Mouse (Mus musculus): Measurements from ENCODE around the gene Enthd1. TPM values are rescaled to one million over a fixed set of nuclear protein-coding genes. Genes with fewer than 3 reads are reported as not detected.

Enthd1 gene
- polyA plus RNA-seq, 1 experiment: not detected

- Histone ChIP-seq H3K27me3 (ENCODE audit: control insufficient read depth) (no peaks in the 10 kb centered on the region), H3K36me3 (ENCODE audit: control insufficient read depth) (no peaks in the 10 kb centered on the region), H3K4me3 (replicated peaks) (no peak overlapping the region), H3K9me3 (ENCODE audit: control insufficient read depth, low read length) (no peaks in the 10 kb centered on the region; the same call in 1 of the 2 replicates), H3K4me1 (ENCODE audit: control insufficient read depth) (no peaks in the 10 kb centered on the region)
- no peak for TF ChIP-seq TAL1 (IDR thresholded peaks at IDR 0.05; ENCODE audit: low read length)
- no peak for TF ChIP-seq GATA1 (IDR thresholded peaks at IDR 0.05; ENCODE audit: low read length)
Observed at GRCm38 (mm10) chr15:80452425-80452824, 112.5 kb downstream of the Enthd1 start.

- Histone ChIP-seq H3K4me3 (replicated peaks) (no peak overlapping the region), H3K27me3 (ENCODE audit: control insufficient read depth) (no peaks in the 10 kb centered on the region), H3K9me3 (ENCODE audit: control insufficient read depth, low read length) (no peaks in the 10 kb centered on the region; the same call in 1 of the 2 replicates), H3K4me1 (ENCODE audit: control insufficient read depth) (no peaks in the 10 kb centered on the region), H3K36me3 (ENCODE audit: control insufficient read depth) (no peaks in the 10 kb centered on the region)
- TF ChIP-seq TAL1 (IDR thresholded peaks at IDR 0.05; ENCODE audit: low read length) (no peak), GATA1 (IDR thresholded peaks at IDR 0.05; ENCODE audit: low read length) (no peak)
Observed at GRCm38 (mm10) chr15:80445956-80446687, 118.8 kb downstream of the Enthd1 start.

- no peaks in the 10 kb centered on the region for H3K27me3 ChIP-seq (ENCODE audit: control insufficient read depth)
- H3K4me1 ChIP-seq (ENCODE audit: control insufficient read depth): no peaks in the 10 kb centered on the region
- H3K4me3 ChIP-seq (replicated peaks): no peak overlapping the region
- no peaks in the 10 kb centered on the region for H3K36me3 ChIP-seq (ENCODE audit: control insufficient read depth)
- no peaks in the 10 kb centered on the region for H3K9me3 ChIP-seq (ENCODE audit: control insufficient read depth, low read length)
- TF ChIP-seq TAL1 (IDR thresholded peaks at IDR 0.05; ENCODE audit: low read length) (no peak), GATA1 (IDR thresholded peaks at IDR 0.05; ENCODE audit: low read length) (no peak)
Observed at GRCm38 (mm10) chr15:80440195-80440594, 124.8 kb downstream of the Enthd1 start.

DNA sequence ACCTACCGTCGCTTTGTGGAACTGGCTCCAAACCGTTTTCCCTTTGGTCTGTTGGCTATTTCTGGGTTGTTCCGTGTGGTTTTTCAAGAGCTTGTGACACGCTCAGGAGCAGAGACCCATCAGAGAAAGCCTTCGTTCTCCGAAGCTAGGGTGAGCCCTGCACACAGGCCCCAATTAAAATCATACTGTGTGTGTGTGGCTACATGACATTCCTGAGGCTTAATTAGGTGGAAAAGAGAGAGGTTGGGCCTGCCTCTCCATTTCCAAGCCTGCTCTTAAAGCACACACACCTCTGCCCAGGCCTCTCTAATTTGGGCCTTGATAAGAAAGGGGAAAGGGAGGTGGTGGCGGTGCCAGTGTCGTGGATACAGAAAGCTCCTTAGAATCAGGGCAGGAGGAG, 126.5 kb downstream of the Enthd1 start:
- Histone ChIP-seq H3K9me3 (ENCODE audit: control insufficient read depth, low read length) (no peaks in the 10 kb centered on the region), H3K36me3 (ENCODE audit: control insufficient read depth) (no peaks in the 10 kb centered on the region), H3K4me1 (ENCODE audit: control insufficient read depth) (no peaks in the 10 kb centered on the region), H3K4me3 (replicated peaks) (no peak overlapping the region), H3K27me3 (ENCODE audit: control insufficient read depth) (no peaks in the 10 kb centered on the region)
- TF ChIP-seq TAL1 (IDR thresholded peaks at IDR 0.05; ENCODE audit: low read length) (no peak), GATA1 (IDR thresholded peaks at IDR 0.05; ENCODE audit: low read length) (no peak)

GRCm38 (mm10) chr15:80437996-80438395, 127.0 kb downstream of the Enthd1 start:
- Histone ChIP-seq H3K4me3 (replicated peaks) (no peak overlapping the region), H3K36me3 (ENCODE audit: control insufficient read depth) (no peaks in the 10 kb centered on the region), H3K4me1 (ENCODE audit: control insufficient read depth) (no peaks in the 10 kb centered on the region), H3K9me3 (ENCODE audit: control insufficient read depth, low read length) (no peaks in the 10 kb centered on the region), H3K27me3 (ENCODE audit: control insufficient read depth) (no peaks in the 10 kb centered on the region)
- TF ChIP-seq GATA1 (IDR thresholded peaks at IDR 0.05; ENCODE audit: low read length) (no peak), TAL1 (IDR thresholded peaks at IDR 0.05; ENCODE audit: low read length) (no peak)

GRCm38 (mm10) chr15:80436961-80437360, 128.0 kb downstream of the Enthd1 start:
- H3K36me3 ChIP-seq (ENCODE audit: control insufficient read depth): no peaks in the 10 kb centered on the region
- H3K9me3 ChIP-seq (ENCODE audit: control insufficient read depth, low read length): no peaks in the 10 kb centered on the region
- H3K27me3 ChIP-seq (ENCODE audit: control insufficient read depth): no peaks in the 10 kb centered on the region
- H3K4me3 ChIP-seq (replicated peaks): no peak overlapping the region
- TF ChIP-seq TAL1 (IDR thresholded peaks at IDR 0.05; ENCODE audit: low read length) (no peak), GATA1 (IDR thresholded peaks at IDR 0.05; ENCODE audit: low read length) (no peak)
- H3K4me1 ChIP-seq (ENCODE audit: control insufficient read depth): no peaks in the 10 kb centered on the region

DNA sequence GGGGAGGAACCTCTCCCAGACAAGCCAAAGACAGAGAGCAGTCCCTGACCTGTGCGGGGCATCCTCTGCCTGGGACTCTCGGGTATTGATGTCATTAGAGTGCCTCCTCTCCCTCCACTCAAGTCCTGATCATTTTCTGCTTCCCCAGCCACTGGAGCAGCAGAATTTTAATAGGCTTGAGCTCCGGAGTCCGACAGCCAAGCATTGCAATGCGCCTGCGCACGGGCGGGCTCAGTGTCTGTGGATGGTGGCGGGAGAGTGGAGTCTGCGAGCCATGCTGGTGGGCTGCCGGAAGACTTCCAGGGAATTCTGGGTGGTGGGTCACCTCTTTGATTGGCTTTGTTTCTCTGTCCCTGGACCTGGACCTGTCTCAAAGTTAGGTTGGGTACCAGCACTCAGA, 134.6 kb downstream of the Enthd1 start:
- no peak overlapping the region for H3K4me3 ChIP-seq (replicated peaks)
- no peaks in the 10 kb centered on the region for H3K4me1 ChIP-seq (ENCODE audit: control insufficient read depth)
- H3K9me3 ChIP-seq (ENCODE audit: control insufficient read depth, low read length): no peaks in the 10 kb centered on the region
- H3K36me3 ChIP-seq (ENCODE audit: control insufficient read depth): no peaks in the 10 kb centered on the region
- TF ChIP-seq TAL1 (IDR thresholded peaks at IDR 0.05; ENCODE audit: low read length) (no peak), GATA1 (IDR thresholded peaks at IDR 0.05; ENCODE audit: low read length) (no peak)
- H3K27me3 ChIP-seq (ENCODE audit: control insufficient read depth): no peaks in the 10 kb centered on the region

DNA sequence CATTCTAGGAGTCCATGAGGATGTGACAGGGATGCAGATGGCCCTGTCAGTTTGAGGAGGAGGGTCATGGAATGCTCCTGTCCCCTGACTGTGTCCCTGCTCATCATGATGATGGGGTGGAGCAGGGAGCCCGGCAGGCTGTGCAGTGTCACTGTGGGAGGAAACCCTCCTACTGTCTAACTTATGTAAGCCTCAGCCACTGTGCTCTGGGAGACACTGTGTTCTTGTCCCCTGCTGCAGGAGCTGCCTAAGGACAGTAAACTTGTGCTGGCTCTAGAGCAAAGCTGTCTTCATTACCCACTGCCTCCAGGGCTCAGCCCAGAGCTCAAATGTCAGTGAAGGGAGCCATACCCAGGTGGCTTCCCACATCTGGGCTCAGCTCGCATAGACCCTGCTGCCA, 146.8 kb downstream of the Enthd1 start:
- Histone ChIP-seq H3K27me3 (ENCODE audit: control insufficient read depth) (no peaks in the 10 kb centered on the region), H3K4me1 (ENCODE audit: control insufficient read depth) (no peaks in the 10 kb centered on the region), H3K4me3 (replicated peaks) (no peak overlapping the region), H3K36me3 (ENCODE audit: control insufficient read depth) (no peaks in the 10 kb centered on the region), H3K9me3 (ENCODE audit: control insufficient read depth, low read length) (no peaks in the 10 kb centered on the region)
- TF ChIP-seq TAL1 (IDR thresholded peaks at IDR 0.05; ENCODE audit: low read length) (no peak), GATA1 (IDR thresholded peaks at IDR 0.05; ENCODE audit: low read length) (no peak)

GRCm38 (mm10) chr15:80417066-80417465, 147.9 kb downstream of the Enthd1 start:
- Histone ChIP-seq H3K27me3 (ENCODE audit: control insufficient read depth) (no peaks in the 10 kb centered on the region), H3K36me3 (ENCODE audit: control insufficient read depth) (no peaks in the 10 kb centered on the region)
- no peak for TF ChIP-seq TAL1 (IDR thresholded peaks at IDR 0.05; ENCODE audit: low read length)
- TF ChIP-seq GATA1 (IDR thresholded peaks at IDR 0.05; ENCODE audit: low read length): no peak

GRCm38 (mm10) chr15:80415132-80415531, 149.8 kb downstream of the Enthd1 start:
- Histone ChIP-seq H3K4me3 (replicated peaks) (no peak overlapping the region), H3K27me3 (ENCODE audit: control insufficient read depth) (no peaks in the 10 kb centered on the region)

More at GRCm38 (mm10) chr15:80417066-80417465, 147.9 kb downstream of the Enthd1 start:
- H3K4me1 ChIP-seq (ENCODE audit: control insufficient read depth): no peaks in the 10 kb centered on the region
- H3K9me3 ChIP-seq (ENCODE audit: control insufficient read depth, low read length): no peaks in the 10 kb centered on the region
- H3K4me3 ChIP-seq (replicated peaks): no peak overlapping the region

More at GRCm38 (mm10) chr15:80415132-80415531, 149.8 kb downstream of the Enthd1 start:
- Histone ChIP-seq H3K9me3 (ENCODE audit: control insufficient read depth, low read length) (no peaks in the 10 kb centered on the region), H3K4me1 (ENCODE audit: control insufficient read depth) (no peaks in the 10 kb centered on the region), H3K36me3 (ENCODE audit: control insufficient read depth) (no peaks in the 10 kb centered on the region)
- TF ChIP-seq GATA1 (IDR thresholded peaks at IDR 0.05; ENCODE audit: low read length): no peak
- TF ChIP-seq TAL1 (IDR thresholded peaks at IDR 0.05; ENCODE audit: low read length): no peak

All from erythroblast, embryonic 14.5 days (primary cell).